24 mouse cellular contexts compared by ENCODE assay signal in genomic region chr17:29770914-29771313, GRCm38 (mm10). TPM values are rescaled to one million over a fixed set of nuclear protein-coding genes. Genes with fewer than 3 reads are reported as not detected.
DNase-seq lines count a peak whose midpoint lies in the region; ATAC-seq lines count a peak whose summit lies in the region.
"Had no signal": no experiment of that assay in that cellular context is flagged by ENCODE, and none has a peak within 500 bp of the region (broad histone marks: within the 10 kb centered on the region; RNA-seq: fewer than 3 reads in every experiment).

No protein-coding gene starts in this region.

- WGBS in kidney, embryonic 16.5 days = 19% methylated on average over 9 of the region's 9 CpGs
- 71% methylated on average over 9 of the region's 9 CpGs for WGBS in forebrain, embryonic 16.5 days

- no peak for ATAC-seq in CD4-positive, CD25-positive, alpha-beta regulatory T cell, adult 4 months
- ATAC-seq in kidney, embryonic 16.5 days (ENCODE audit: low FRiP score, low TSS enrichment) = peak; percentile 55; the same call in 1 of the 2 replicates
- no peak for ATAC-seq in forebrain, embryonic 16.5 days
- ATAC-seq: forebrain, embryonic 14.5 days had no signal

- no peak overlapping the region for H3K4me2 ChIP-seq in kidney, embryonic 16.5 days (replicated peaks; ENCODE audit: low read depth, low read length)
- no peak overlapping the region for H3K4me2 ChIP-seq in forebrain, embryonic 16.5 days (ENCODE audit: low read length)
- H3K4me2 ChIP-seq: embryonic facial prominence, embryonic 12.5 days; embryonic facial prominence, embryonic 15.5 days; heart, embryonic 12.5 days; heart, embryonic 15.5 days; hindbrain, embryonic 13.5 days had no signal

- no peak overlapping the region for H3K4me3 ChIP-seq in kidney, embryonic 16.5 days (ENCODE audit: low read length)
- H3K4me3 ChIP-seq in forebrain, embryonic 16.5 days (replicated peaks; ENCODE audit: low read length) = no peak overlapping the region
- H3K4me3 ChIP-seq: embryonic facial prominence, embryonic 12.5 days; embryonic facial prominence, embryonic 15.5 days; heart, embryonic 12.5 days; heart, embryonic 15.5 days; hindbrain, embryonic 10.5 days; hindbrain, embryonic 13.5 days had no signal

- no peaks in the 10 kb centered on the region for H3K36me3 ChIP-seq in kidney, embryonic 16.5 days (ENCODE audit: insufficient read depth, low read length)
- H3K36me3 ChIP-seq in forebrain, embryonic 16.5 days (ENCODE audit: control insufficient read depth, insufficient read depth) = no peaks in the 10 kb centered on the region
- H3K36me3 ChIP-seq: embryonic facial prominence, embryonic 12.5 days; embryonic facial prominence, embryonic 15.5 days; heart, embryonic 12.5 days; heart, embryonic 15.5 days; hindbrain, embryonic 10.5 days; hindbrain, embryonic 13.5 days had no signal

- peak; percentile 19 for DNase-seq in CD4-positive, CD25-positive, alpha-beta regulatory T cell, adult 2 months (ENCODE audit: low read depth, low spot score)
- DNase-seq in kidney, adult 18-20 months = no peak
- DNase-seq in thymus, postnatal 0 days (ENCODE audit: low spot score) = peak; percentile 46
- no peak for DNase-seq in thymus, adult 18-20 months
- DNase-seq: adrenal gland, adult 2 months; adrenal gland, postnatal 14 days; cerebellum, adult 11 months; cerebellum, adult 2 months; cerebellum, adult 9-11 months; cerebellum, postnatal 25 days; gastrocnemius, postnatal 25 days; heart, adult 18-20 months; heart, postnatal 10 days; heart, postnatal 36 days had no signal

- H3K9me3 ChIP-seq in kidney, embryonic 16.5 days (ENCODE audit: low read length) = no peaks in the 10 kb centered on the region
- no peaks in the 10 kb centered on the region for H3K9me3 ChIP-seq in forebrain, embryonic 16.5 days (ENCODE audit: control insufficient read depth, low read length)
- H3K9me3 ChIP-seq: embryonic facial prominence, embryonic 12.5 days; embryonic facial prominence, embryonic 15.5 days; heart, embryonic 12.5 days; heart, embryonic 15.5 days; hindbrain, embryonic 10.5 days; hindbrain, embryonic 13.5 days had no signal

- no peak overlapping the region for H3K27ac ChIP-seq in kidney, embryonic 16.5 days (ENCODE audit: low read length)
- no peak overlapping the region for H3K27ac ChIP-seq in forebrain, embryonic 16.5 days (ENCODE audit: low read length)
- H3K27ac ChIP-seq: embryonic facial prominence, embryonic 12.5 days; embryonic facial prominence, embryonic 15.5 days; heart, embryonic 15.5 days; hindbrain, embryonic 10.5 days; hindbrain, embryonic 13.5 days had no signal

- H3K9ac ChIP-seq in kidney, embryonic 16.5 days (replicated peaks; ENCODE audit: low read length) = no peak overlapping the region
- H3K9ac ChIP-seq in forebrain, embryonic 16.5 days (replicated peaks; ENCODE audit: low read depth, low read length) = no peak overlapping the region
- H3K9ac ChIP-seq: embryonic facial prominence, embryonic 12.5 days; embryonic facial prominence, embryonic 15.5 days; heart, embryonic 12.5 days; heart, embryonic 15.5 days; hindbrain, embryonic 13.5 days had no signal

- no peaks in the 10 kb centered on the region; the same call in 1 of the 2 replicates for H3K27me3 ChIP-seq in kidney, embryonic 16.5 days (ENCODE audit: insufficient read depth, low read length)
- no peaks in the 10 kb centered on the region for H3K27me3 ChIP-seq in forebrain, embryonic 16.5 days (replicated peaks; ENCODE audit: control insufficient read depth, insufficient read depth, low read length)
- H3K27me3 ChIP-seq: embryonic facial prominence, embryonic 12.5 days; embryonic facial prominence, embryonic 15.5 days had no signal

- H3K4me1 ChIP-seq in kidney, embryonic 16.5 days (ENCODE audit: insufficient read depth, low read length) = no peaks in the 10 kb centered on the region
- peaks cover 4% of the 10 kb centered on the region for H3K4me1 ChIP-seq in forebrain, embryonic 16.5 days (replicated peaks; ENCODE audit: control insufficient read depth, insufficient read depth, low read length)
- H3K4me1 ChIP-seq: hindbrain, embryonic 13.5 days had no signal

RNA-seq across cellular contexts. Expression of gene Ccdc167, which starts 54.1 kb away (rescaled TPM):
- polyA plus RNA-seq in CD4-positive, CD25-positive, alpha-beta regulatory T cell, adult 4 months (2017; shearing (Covaris generic)) = 10 to 100 TPM in 1 of 2 experiments, 1 to 10 TPM in 1; 7.8 to 10.1 TPM
- 12.5 and 13.7 TPM in 2 replicates for polyA plus RNA-seq in kidney, embryonic 16.5 days (2015; fragmentation: Nextera tagmentation; extraction: Ambion mirVana)
- 9.2 and 10.8 TPM in 2 replicates for polyA plus RNA-seq in thymus, postnatal 0 days (2015; fragmentation: Nextera tagmentation; extraction: Ambion mirVana)
- polyA plus RNA-seq in forebrain, embryonic 16.5 days (2015; fragmentation: Nextera tagmentation; extraction: Ambion mirVana) = 9.3 and 11.6 TPM in 2 replicates

Comparison
In these comparisons a context has a peak if more than half of its experiments do, and no peak if none do; other contexts are left out.
1. DNase-seq: peak in CD4-positive, CD25-positive, alpha-beta regulatory T cell, adult 2 months (single experiment) and thymus, postnatal 0 days (single experiment); none in kidney, adult 18-20 months (single experiment) and thymus, adult 18-20 months (0 of 2).